Mouse (Mus musculus) thymus, postnatal 4 days (tissue): ENCODE data around the gene Adam23.
A peak's percentile ranks its signal among the peaks of the same experiment; 100 is the strongest.
"Not testable (repeated sequence)": the region's sequence is repeated elsewhere in the genome, so short reads cannot be mapped to it uniquely, and the experiment has no call there.

Experiments used
- DNase-seq: peaks from one replicate; pipeline ENCODE4 v3.0.0; 2021

Gene Adam23

GRCm38 (mm10) chr1:63603870-63604500 lies 158.3 kb downstream of the Adam23 start:
- DNase-seq: no peak

- DNase-seq: no peak
Observed at GRCm38 (mm10) chr1:63609613-63610012, 163.9 kb downstream of the Adam23 start.

GRCm38 (mm10) chr1:63614594-63614993 lies 168.9 kb downstream of the Adam23 start:
- DNase-seq: peak; percentile 68

- no peak for DNase-seq
Observed at GRCm38 (mm10) chr1:63615668-63616067, 170.0 kb downstream of the Adam23 start, which contains the start of gene Gm39653. Gm39653 (plus strand) TSS chr1:63615968.

GRCm38 (mm10) chr1:63628211-63628610 lies 182.5 kb downstream of the Adam23 start:
- no peak for DNase-seq

- DNase-seq: not testable (repeated sequence)
Observed at GRCm38 (mm10) chr1:63630390-63630789, 184.7 kb downstream of the Adam23 start.

GRCm38 (mm10) chr1:63639921-63640320 lies 194.2 kb downstream of the Adam23 start:
- DNase-seq: no peak
